Mouse (Mus musculus): ENCODE results near the gene Kcnn3. TPM values are rescaled to one million over a fixed set of nuclear protein-coding genes. Genes with fewer than 3 reads are reported as not detected.
A peak's percentile ranks its signal among the peaks of the same experiment; 100 is the strongest.

Kcnn3 gene
- polyA plus RNA-seq, 1 experiment from 2014 or later = 9.6 TPM

DNA sequence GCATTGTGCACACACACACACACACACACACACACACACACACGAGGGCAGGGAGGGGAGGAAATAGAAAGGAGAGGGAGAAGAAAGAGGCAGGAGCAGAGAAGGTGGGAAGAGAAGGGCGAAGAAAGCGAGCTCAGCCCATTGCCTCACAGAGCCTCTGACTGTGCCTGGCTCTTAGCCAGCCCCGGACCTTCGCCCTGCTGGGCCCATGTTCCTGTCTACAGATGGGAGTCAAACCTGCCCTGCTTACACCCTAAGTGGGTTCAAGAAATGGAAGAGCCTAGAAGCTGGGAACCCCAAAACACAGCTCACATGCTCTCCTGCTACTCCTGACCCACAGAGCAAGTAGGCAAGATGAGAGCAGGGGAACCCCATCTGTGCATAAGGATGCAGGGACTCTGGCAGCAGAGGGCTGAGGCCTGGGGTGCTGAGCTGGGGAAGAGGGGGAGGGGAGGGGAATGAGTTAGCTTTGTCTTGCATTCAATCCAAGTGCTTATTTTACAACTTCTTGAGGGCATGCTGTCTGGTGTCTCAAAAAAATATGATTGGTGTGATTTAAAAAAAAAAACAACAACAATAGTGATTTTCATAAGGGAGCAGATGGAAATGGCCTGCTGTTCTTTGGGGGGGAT is 105.0 kb downstream of the Kcnn3 start:
- no peaks in the 10 kb centered on the region for H3K36me3 ChIP-seq
- no peaks in the 10 kb centered on the region for H3K9me3 ChIP-seq
- H3K27me3 ChIP-seq = no peaks in the 10 kb centered on the region
- H3K4me1 ChIP-seq (replicated peaks) = peaks cover 42% of the 10 kb centered on the region
- H3K27ac ChIP-seq (replicated peaks) = peak overlapping the region; percentile 52
- H3K4me3 ChIP-seq = no peak overlapping the region
- H3K4me2 ChIP-seq = no peak overlapping the region
- H3K9ac ChIP-seq = no peak overlapping the region
- ATAC-seq (ENCODE audit: low FRiP score, low read depth) = no peak
- 46% methylated on average over 5 of the region's 5 CpGs for WGBS

DNA sequence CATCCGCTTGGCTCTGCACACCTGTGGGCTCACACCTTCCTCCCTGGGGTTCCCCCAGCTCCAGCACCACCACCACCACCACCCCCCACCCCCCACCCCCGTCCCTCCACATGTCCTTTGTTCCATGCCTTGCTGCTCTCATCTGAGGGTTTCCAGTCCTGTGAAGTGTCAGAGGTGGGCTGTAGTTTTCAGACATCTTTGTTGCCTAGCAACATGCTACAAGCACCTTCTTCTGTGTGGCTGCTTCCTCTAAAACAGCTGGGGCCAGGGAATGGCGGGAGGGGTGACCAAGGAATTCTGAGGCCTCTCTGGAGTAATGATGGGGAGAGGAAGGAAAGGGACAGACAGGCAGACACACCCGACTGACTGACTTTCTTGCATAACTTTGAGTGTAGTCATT is 106.6 kb downstream of the Kcnn3 start:
- no peaks in the 10 kb centered on the region for H3K9me3 ChIP-seq

DNA sequence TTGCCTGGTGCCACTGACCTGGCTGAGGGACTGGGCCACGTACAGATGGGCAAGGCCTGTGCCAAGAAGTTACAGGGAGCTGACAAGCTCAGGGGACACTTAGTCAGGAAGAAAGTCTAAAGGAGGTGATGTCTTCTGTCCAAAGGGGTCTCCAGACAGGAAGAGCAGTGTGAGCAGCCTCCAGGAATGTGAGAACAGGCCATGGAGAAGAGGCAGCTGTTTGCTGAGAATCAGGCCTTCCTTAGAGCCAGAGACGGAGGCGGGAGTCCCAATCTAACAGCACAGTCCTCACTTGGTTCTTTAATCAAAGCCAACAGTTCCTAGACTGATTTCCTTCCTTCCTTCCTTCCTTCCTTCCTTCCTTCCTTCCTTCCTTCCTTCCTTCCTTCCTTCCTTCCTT is 109.8 kb downstream of the Kcnn3 start:
- Histone ChIP-seq H3K36me3 (no peaks in the 10 kb centered on the region), H3K4me3 (no peak overlapping the region), H3K27me3 (no peaks in the 10 kb centered on the region), H3K27ac (replicated peaks) (0 out of 2 replicates have a peak overlapping the region, but pooled peaks have one; percentile 40), H3K4me2 (no peak overlapping the region), H3K4me1 (replicated peaks) (peaks cover 25% of the 10 kb centered on the region), H3K9me3 (no peaks in the 10 kb centered on the region), H3K9ac (no peak overlapping the region)
- 71% methylated on average over 3 of the region's 3 CpGs for WGBS
- no peak for ATAC-seq (ENCODE audit: low FRiP score, low read depth)

More for the DNA sequence above, 106.6 kb downstream of the Kcnn3 start:
- ATAC-seq (ENCODE audit: low FRiP score, low read depth) = no peak
- Histone ChIP-seq H3K4me2 (no peak overlapping the region), H3K4me1 (replicated peaks) (peaks cover 39% of the 10 kb centered on the region), H3K36me3 (no peaks in the 10 kb centered on the region), H3K4me3 (no peak overlapping the region), H3K27me3 (no peaks in the 10 kb centered on the region), H3K27ac (replicated peaks) (peak overlapping the region; percentile 52; the same call in 1 of the 2 replicates), H3K9ac (no peak overlapping the region)
- WGBS = 44% methylated on average over 4 of the region's 4 CpGs

DNA sequence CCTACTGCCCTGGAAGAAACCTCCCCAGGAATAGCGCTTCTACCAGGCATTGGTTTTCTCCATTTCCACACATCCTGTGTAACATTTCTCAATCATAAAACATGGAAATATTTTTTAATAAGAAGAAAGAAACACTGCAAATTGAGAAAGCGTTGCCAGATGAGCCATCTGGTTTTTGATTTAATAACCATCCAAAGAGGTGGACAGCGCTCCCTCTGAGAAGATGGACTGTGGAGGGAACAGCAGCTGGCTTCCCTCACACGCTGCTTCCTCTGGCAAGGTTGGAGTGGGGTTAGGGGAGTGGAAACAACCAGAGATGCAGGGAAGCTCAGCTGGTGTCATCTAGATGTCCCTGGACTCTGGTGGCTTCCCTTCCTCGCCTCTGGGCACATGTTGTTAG is 111.8 kb downstream of the Kcnn3 start:
- H3K4me2 ChIP-seq = no peak overlapping the region
- peaks cover 6% of the 10 kb centered on the region; the same call in 1 of the 2 replicates for H3K4me1 ChIP-seq (replicated peaks)
- H3K27ac ChIP-seq (replicated peaks) = no peak overlapping the region; the same call in 1 of the 2 replicates
- no peak overlapping the region for H3K9ac ChIP-seq
- H3K27me3 ChIP-seq = no peaks in the 10 kb centered on the region
- H3K9me3 ChIP-seq = no peaks in the 10 kb centered on the region
- no peak overlapping the region for H3K4me3 ChIP-seq
- WGBS = 76% methylated on average over 5 of the region's 5 CpGs
- ATAC-seq (ENCODE audit: low FRiP score, low read depth) = no peak
- no peaks in the 10 kb centered on the region for H3K36me3 ChIP-seq

- Histone ChIP-seq H3K36me3 (no peaks in the 10 kb centered on the region), H3K4me3 (no peak overlapping the region), H3K27me3 (no peaks in the 10 kb centered on the region), H3K4me1 (replicated peaks) (no peaks in the 10 kb centered on the region), H3K9ac (no peak overlapping the region), H3K4me2 (no peak overlapping the region), H3K27ac (replicated peaks) (no peak overlapping the region), H3K9me3 (no peaks in the 10 kb centered on the region)
- no peak for ATAC-seq (ENCODE audit: low FRiP score, low read depth)
- 73% methylated on average over 6 of the region's 6 CpGs for WGBS
These were observed 113.6 kb downstream of the Kcnn3 start for GRCm38 (mm10) chr3:89633531-89633930.

DNA sequence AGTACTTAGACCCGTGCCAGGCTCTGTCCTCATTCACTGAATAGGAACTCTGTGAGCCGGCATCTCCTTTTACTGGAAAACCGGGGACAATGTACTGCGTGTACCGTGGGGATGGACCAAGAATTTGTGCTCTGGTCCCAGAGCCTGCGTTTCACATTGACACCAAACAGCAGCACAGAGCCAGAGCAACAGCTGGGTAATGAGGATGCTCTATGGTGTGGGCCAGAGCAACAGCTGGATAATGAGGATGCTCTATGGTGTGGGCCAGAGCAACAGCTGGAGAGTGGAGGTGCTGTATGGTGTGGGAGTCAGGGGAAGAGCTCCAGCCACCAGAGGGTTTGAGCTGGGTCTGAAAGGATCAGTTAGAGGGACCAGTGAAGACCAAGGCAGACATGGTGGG is 114.0 kb downstream of the Kcnn3 start:
- H3K9ac ChIP-seq = no peak overlapping the region
- H3K4me2 ChIP-seq = no peak overlapping the region
- no peaks in the 10 kb centered on the region for H3K9me3 ChIP-seq
- no peak overlapping the region for H3K4me3 ChIP-seq
- 74% methylated on average over 6 of the region's 6 CpGs for WGBS
- H3K4me1 ChIP-seq (replicated peaks) = no peaks in the 10 kb centered on the region
- H3K27me3 ChIP-seq = no peaks in the 10 kb centered on the region
- no peaks in the 10 kb centered on the region for H3K36me3 ChIP-seq
- ATAC-seq (ENCODE audit: low FRiP score, low read depth) = no peak
- H3K27ac ChIP-seq (replicated peaks) = no peak overlapping the region

GRCm38 (mm10) chr3:89640804-89641203 is 120.8 kb downstream of the Kcnn3 start:
- H3K9me3 ChIP-seq = no peaks in the 10 kb centered on the region
- peaks cover 14% of the 10 kb centered on the region for H3K4me1 ChIP-seq (replicated peaks)
- H3K4me2 ChIP-seq = no peak overlapping the region
- no peak overlapping the region for H3K27ac ChIP-seq (replicated peaks)
- no peak for ATAC-seq (ENCODE audit: low FRiP score, low read depth)
- H3K4me3 ChIP-seq = no peak overlapping the region
- no peak overlapping the region for H3K9ac ChIP-seq
- no peaks in the 10 kb centered on the region for H3K36me3 ChIP-seq
- H3K27me3 ChIP-seq = no peaks in the 10 kb centered on the region
- 50% methylated on average over 3 of the region's 3 CpGs for WGBS

DNA sequence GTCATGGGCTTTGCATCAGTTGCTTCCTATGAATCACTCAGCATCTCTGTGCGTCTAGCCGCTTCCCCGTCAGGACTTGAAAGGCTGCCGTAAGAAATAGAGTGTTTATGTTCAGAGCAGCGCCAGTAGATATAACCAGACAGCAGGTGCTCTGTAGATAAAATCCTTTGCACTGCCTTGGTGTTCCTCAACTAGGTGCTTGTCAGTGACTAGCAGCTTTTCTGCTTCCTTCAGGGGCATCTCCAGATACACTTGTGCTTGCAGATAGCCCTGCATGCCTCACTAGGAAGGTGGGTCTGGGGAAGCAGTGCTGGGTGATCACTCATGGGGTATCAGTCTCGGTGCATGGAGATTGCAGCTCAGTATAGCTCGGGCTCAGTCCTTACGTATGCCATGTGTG is 123.4 kb downstream of the Kcnn3 start:
- Histone ChIP-seq H3K36me3 (no peaks in the 10 kb centered on the region), H3K4me1 (replicated peaks) (peaks cover 40% of the 10 kb centered on the region), H3K27me3 (no peaks in the 10 kb centered on the region), H3K9me3 (no peaks in the 10 kb centered on the region), H3K27ac (replicated peaks) (no peak overlapping the region; the same call in 1 of the 2 replicates), H3K4me2 (no peak overlapping the region), H3K9ac (no peak overlapping the region), H3K4me3 (no peak overlapping the region)
- no peak for ATAC-seq (ENCODE audit: low FRiP score, low read depth)
- WGBS = 65% methylated on average over 8 of the region's 8 CpGs

DNA sequence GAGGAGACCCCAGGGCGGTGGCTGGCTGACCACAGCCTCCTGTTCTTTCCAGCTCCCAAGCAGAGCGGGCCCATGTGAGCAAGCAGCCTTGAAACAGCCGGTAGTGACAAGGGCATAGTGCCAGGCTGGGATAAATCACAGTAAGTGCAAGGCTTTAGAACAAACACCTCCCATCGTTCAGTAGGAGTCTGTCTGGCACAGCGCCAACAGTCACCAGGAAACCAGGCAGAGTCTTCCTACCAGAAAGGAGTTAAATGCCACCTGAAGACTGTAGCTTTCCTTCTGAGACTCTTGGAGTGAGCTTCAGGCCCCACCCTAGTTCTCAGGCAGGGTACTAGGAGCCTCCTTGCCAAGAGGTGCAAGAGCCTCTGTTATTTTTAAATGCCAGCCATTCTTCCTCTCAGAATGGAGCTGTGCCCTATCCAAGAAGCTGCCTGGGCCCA is 126.9 kb downstream of the Kcnn3 start:
- H3K4me3 ChIP-seq = no peak overlapping the region
- H3K9ac ChIP-seq = no peak overlapping the region
- H3K4me1 ChIP-seq (replicated peaks) = peaks cover 63% of the 10 kb centered on the region
- H3K36me3 ChIP-seq = no peaks in the 10 kb centered on the region
- H3K27ac ChIP-seq (replicated peaks) = peak overlapping the region; percentile 88
- no peaks in the 10 kb centered on the region for H3K9me3 ChIP-seq
- peak; percentile 56 for ATAC-seq (ENCODE audit: low FRiP score, low read depth)
- no peak overlapping the region for H3K4me2 ChIP-seq
- no peaks in the 10 kb centered on the region for H3K27me3 ChIP-seq
- WGBS = 38% methylated on average over 5 of the region's 5 CpGs

- Histone ChIP-seq H3K9me3 (no peaks in the 10 kb centered on the region), H3K4me1 (replicated peaks) (peaks cover 67% of the 10 kb centered on the region), H3K27me3 (no peaks in the 10 kb centered on the region), H3K27ac (replicated peaks) (peak overlapping the region; percentile 88), H3K4me2 (no peak overlapping the region), H3K9ac (no peak overlapping the region), H3K36me3 (no peaks in the 10 kb centered on the region), H3K4me3 (no peak overlapping the region)
- 16% methylated on average over 6 of the region's 6 CpGs for WGBS
- peak; percentile 70 for ATAC-seq (ENCODE audit: low FRiP score, low read depth)
These were observed 127.4 kb downstream of the Kcnn3 start for GRCm38 (mm10) chr3:89647268-89647874.

DNA sequence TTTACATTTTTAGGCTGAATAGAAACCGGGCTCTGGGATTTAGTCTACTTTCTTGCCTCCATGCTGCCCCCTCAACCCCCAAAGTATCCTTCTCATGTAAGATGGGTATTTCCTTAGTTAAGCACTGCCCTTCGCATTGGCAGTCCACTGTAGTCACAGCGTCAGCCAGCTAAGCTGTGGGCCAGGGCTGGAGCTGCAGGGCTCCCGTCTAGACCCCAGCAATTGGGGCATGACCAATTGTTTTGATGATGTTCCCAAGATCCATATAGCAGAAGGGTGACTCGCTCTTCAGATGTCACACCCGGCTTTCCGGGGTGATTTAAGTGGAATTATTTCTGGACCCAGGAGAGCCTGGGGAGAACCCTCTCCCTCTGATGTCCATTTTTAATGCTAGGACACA is 129.9 kb downstream of the Kcnn3 start:
- no peak overlapping the region for H3K27ac ChIP-seq (replicated peaks)
- H3K27me3 ChIP-seq = no peaks in the 10 kb centered on the region
- no peaks in the 10 kb centered on the region for H3K36me3 ChIP-seq
- no peak overlapping the region for H3K4me3 ChIP-seq
- no peaks in the 10 kb centered on the region for H3K9me3 ChIP-seq
- no peak for ATAC-seq (ENCODE audit: low FRiP score, low read depth)
- H3K9ac ChIP-seq = no peak overlapping the region
- no peak overlapping the region for H3K4me2 ChIP-seq
- peaks cover 84% of the 10 kb centered on the region for H3K4me1 ChIP-seq (replicated peaks)
- 64% methylated on average over 7 of the region's 7 CpGs for WGBS

DNA sequence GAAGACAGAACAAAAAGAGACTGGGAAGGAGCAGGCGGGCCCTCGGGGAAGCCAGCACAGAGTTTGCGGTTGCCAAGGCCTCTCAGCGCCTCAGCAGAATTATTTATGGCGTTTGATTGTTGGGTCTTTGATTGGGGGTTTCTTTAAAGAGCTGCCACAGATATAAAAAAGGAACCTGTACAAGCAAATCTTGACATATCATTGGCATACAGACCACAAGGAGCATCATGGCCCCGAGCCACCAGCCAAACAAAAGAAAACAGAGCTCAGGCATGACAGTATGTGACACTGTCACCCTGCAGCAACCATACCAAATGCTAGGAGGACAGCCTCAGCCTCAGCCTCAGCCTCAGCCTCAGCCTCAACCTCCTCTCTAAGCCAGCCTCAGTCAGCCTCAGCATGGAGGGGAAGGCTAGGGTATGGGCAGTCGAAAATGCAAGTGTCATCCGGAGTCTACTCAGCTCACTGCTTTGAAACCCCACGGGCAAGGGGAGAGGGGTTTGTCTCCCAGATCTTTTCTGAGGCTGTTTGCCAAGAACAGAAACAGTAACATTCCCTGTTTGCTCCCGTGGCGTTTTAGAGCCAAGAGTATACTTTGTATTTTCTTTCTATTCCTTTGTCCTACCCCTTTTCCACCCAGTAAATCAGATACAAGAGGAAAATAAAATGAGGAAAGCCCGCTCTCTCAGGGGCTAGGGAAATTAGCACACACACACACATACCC is 133.4 kb downstream of the Kcnn3 start:
- ATAC-seq (ENCODE audit: low FRiP score, low read depth) = peak; percentile 52; the same call in 1 of the 2 replicates
- peaks cover 57% of the 10 kb centered on the region for H3K4me1 ChIP-seq (replicated peaks)
- no peaks in the 10 kb centered on the region for H3K36me3 ChIP-seq
- no peaks in the 10 kb centered on the region for H3K27me3 ChIP-seq
- H3K4me3 ChIP-seq = no peak overlapping the region
- H3K9ac ChIP-seq = no peak overlapping the region
- H3K4me2 ChIP-seq = no peak overlapping the region
- 38% methylated on average over 12 of the region's 12 CpGs for WGBS
- H3K27ac ChIP-seq (replicated peaks) = peak overlapping the region; percentile 80
- H3K9me3 ChIP-seq = no peaks in the 10 kb centered on the region
